Mouse (Mus musculus) intestine, embryonic 15.5 days (tissue): ENCODE measurements around the gene Yeats4. TPM values are rescaled to one million over a fixed set of nuclear protein-coding genes. Genes with fewer than 3 reads are reported as not detected.

ENCODE experiments used
- ATAC-seq: fragments of 200-750 bp; cut with Nextera tagmentation; 2 replicates; pipeline ENCODE4 v1.8.0; 2017; ENCODE audit warnings: moderate TSS enrichment, moderate library complexity
- H3K27ac ChIP-seq: fragments of 300-500 bp; sonication (generic); 2 replicates; pipeline ENCODE4 v1.5.1; 2015; ENCODE audit warnings: mild to moderate bottlenecking, inconsistent platforms
- H3K27me3 ChIP-seq: fragments of 300-500 bp; sonication (generic); replicated peaks from 2 replicates; pipeline ENCODE4 v1.6.1; 2015; ENCODE audit warnings: inconsistent platforms
- H3K36me3 ChIP-seq: fragments of 300-500 bp; sonication (generic); 2 replicates; pipeline ENCODE4 v1.6.1; 2015; ENCODE audit warnings: inconsistent platforms
- H3K4me1 ChIP-seq: fragments of 300-500 bp; sonication (generic); replicated peaks from 2 replicates; pipeline ENCODE4 v1.6.1; 2015; ENCODE audit warnings: inconsistent platforms
- H3K4me2 ChIP-seq: fragments of 300-500 bp; sonication (generic); replicated peaks from 2 replicates; pipeline ENCODE4 v1.6.1; 2015; ENCODE audit warnings: mild to moderate bottlenecking, inconsistent platforms
- H3K4me3 ChIP-seq: fragments of 300-500 bp; sonication (generic); replicated peaks from 2 replicates; pipeline ENCODE4 v1.5.1; 2015; ENCODE audit warnings: inconsistent platforms
- H3K9ac ChIP-seq: fragments of 300-500 bp; sonication (generic); 2 replicates; pipeline ENCODE4 v1.6.1; 2015; ENCODE audit warnings: inconsistent platforms
- H3K9me3 ChIP-seq: fragments of 300-500 bp; sonication (generic); 2 replicates; pipeline ENCODE4 v1.6.1; 2016; ENCODE audit warnings: inconsistent platforms
- WGBS: fragments of 180-500 bp; shearing (Covaris S2); methylation state at CpG from one replicate; pipeline ENCODE4 v1.1.7; 2015; 5-methylcytosine and 5-hydroxymethylcytosine counted together
- polyA plus RNA-seq: library from polyadenylated mRNA; unstranded; fragments of >200 nt; fragmentation: Nextera tagmentation; extraction: Ambion mirVana; gene quantifications from 2 replicates; pipeline ENCODE4 v1.2.1, GENCODE M21; 2015

Yeats4 gene
- 62.5 and 64.9 TPM in 2 replicates for polyA plus RNA-seq

- Histone ChIP-seq H3K9me3 (no peaks in the 10 kb centered on the region), H3K27me3 (no peaks in the 10 kb centered on the region), H3K27ac (peak within 1 kb of the TSS; percentile 98), H3K9ac (peak within 1 kb of the TSS; percentile 91), H3K4me1 (peaks cover 9% of the 10 kb centered on the region; the same call in 1 of the 2 replicates), H3K4me3 (peak within 1 kb of the TSS; percentile 74), H3K36me3 (peaks cover 18% of the 10 kb centered on the region), H3K4me2 (peak within 1 kb of the TSS; percentile 77)
- peak; percentile 98 for ATAC-seq
- WGBS: under 1% methylated on average over 62 of the region's 63 CpGs
Measured at GRCm38 (mm10) chr10:117224102-117224990, at the start of gene Yeats4. Yeats4 (minus strand) TSS chr10:117224507.

- Histone ChIP-seq H3K27me3 (no peaks in the 10 kb centered on the region), H3K4me1 (no peaks in the 10 kb centered on the region), H3K4me2 (no peak overlapping the region), H3K36me3 (no peaks in the 10 kb centered on the region), H3K9me3 (no peaks in the 10 kb centered on the region), H3K27ac (no peak overlapping the region), H3K9ac (no peak overlapping the region), H3K4me3 (no peak overlapping the region)
- ATAC-seq: no peak
Measured at GRCm38 (mm10) chr10:117272023-117272422, 47.7 kb upstream of the Yeats4 start.

DNA sequence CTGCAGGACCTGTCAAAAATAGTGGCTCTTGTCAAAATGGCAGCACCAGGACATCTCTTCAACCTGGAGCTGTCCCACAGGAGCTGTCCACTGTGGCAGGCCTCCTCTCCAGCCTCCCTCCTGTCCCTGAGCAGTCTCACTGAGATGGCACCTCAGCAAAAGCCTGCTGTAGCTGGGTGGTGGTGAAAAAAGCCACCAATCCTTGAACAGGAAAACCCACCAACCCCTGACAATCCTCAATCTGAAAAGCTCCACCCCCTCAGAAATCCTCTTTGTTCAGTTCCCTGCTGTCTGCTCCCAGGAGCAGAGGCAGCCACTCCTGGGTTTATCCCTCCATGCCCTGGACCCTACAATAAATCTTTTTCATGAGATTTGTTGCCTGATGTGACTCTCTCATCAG, 35.6 kb upstream of the Yeats4 start:
- Histone ChIP-seq H3K27me3 (no peaks in the 10 kb centered on the region), H3K9me3 (no peaks in the 10 kb centered on the region), H3K9ac (no peak overlapping the region), H3K4me3 (no peak overlapping the region), H3K27ac (no peak overlapping the region), H3K4me2 (no peak overlapping the region), H3K36me3 (no peaks in the 10 kb centered on the region), H3K4me1 (no peaks in the 10 kb centered on the region)
- ATAC-seq: no peak

DNA sequence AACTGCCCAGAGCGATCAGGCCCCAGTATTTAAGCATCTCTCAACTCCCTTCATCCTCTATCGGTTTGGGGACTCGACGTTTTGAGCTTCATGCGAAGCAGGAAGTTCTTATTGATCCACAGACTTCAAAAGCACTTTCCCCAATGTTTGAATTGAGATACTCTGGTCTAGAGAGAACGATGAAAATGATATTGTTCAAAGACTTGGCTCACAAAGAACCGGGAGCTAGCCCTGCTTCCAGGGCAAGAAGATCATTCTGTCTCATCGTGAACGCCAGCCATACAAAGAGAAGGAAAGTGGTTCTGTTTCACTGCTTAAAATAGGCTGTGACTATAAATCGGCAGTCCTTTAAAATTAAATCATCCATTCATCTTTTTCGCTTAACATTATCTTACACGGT, 14.3 kb upstream of the Yeats4 start, which contains the start of gene 9530003J23Rik:
9530003J23Rik (minus strand) TSS at position 101 of the 400 bp plus-strand sequence.
- Histone ChIP-seq H3K4me1 (no peaks in the 10 kb centered on the region), H3K9me3 (no peaks in the 10 kb centered on the region), H3K27me3 (no peaks in the 10 kb centered on the region), H3K4me3 (no peak within 1 kb of the TSS), H3K27ac (no peak within 1 kb of the TSS), H3K4me2 (no peak within 1 kb of the TSS), H3K9ac (no peak within 1 kb of the TSS), H3K36me3 (no peaks in the 10 kb centered on the region)
- ATAC-seq: no peak
- WGBS: 81% methylated on average over 12 of the region's 12 CpGs

DNA sequence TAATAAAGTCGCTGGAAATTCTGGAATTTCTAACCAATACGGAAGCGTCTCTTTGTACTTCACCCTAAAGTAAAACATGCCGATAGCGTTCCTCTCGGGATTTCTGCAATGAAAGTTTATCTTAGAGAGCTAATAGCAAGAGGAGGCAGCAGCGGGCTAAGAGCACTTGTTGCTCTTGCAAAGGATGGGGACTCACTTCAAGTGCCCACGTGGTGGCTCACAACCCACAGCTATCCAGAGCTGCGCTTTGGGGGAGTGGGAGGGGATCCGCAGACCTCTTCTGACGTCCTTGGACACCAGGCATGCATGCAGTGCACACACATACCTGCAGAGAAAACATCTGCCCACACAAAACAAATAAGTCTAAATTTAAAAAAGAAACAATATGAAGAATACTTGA, 11.6 kb upstream of the Yeats4 start:
- Histone ChIP-seq H3K4me1 (no peaks in the 10 kb centered on the region), H3K36me3 (no peaks in the 10 kb centered on the region), H3K9me3 (no peaks in the 10 kb centered on the region), H3K27ac (no peak overlapping the region), H3K27me3 (no peaks in the 10 kb centered on the region), H3K4me3 (no peak overlapping the region), H3K4me2 (peak overlapping the region; percentile 33), H3K9ac (no peak overlapping the region)
- WGBS: 37% methylated on average over 11 of the region's 11 CpGs
- ATAC-seq: no peak

- no peak overlapping the region for H3K4me3 ChIP-seq
- no peaks in the 10 kb centered on the region for H3K9me3 ChIP-seq
- H3K4me1 ChIP-seq: no peaks in the 10 kb centered on the region
- ATAC-seq: no peak
- H3K9ac ChIP-seq: no peak overlapping the region
- no peaks in the 10 kb centered on the region for H3K36me3 ChIP-seq
- 65% methylated on average over 4 of the region's 4 CpGs for WGBS
- no peak overlapping the region for H3K27ac ChIP-seq
- H3K4me2 ChIP-seq: no peak overlapping the region
- H3K27me3 ChIP-seq: no peaks in the 10 kb centered on the region
Measured at GRCm38 (mm10) chr10:117234825-117235224, 10.5 kb upstream of the Yeats4 start.

GRCm38 (mm10) chr10:117229826-117230225, 5.5 kb upstream of the Yeats4 start:
- Histone ChIP-seq H3K4me1 (0 out of 2 replicates have a peak, but pooled peaks cover under 1% of the 10 kb centered on the region), H3K27ac (no peak overlapping the region), H3K9ac (no peak overlapping the region), H3K4me3 (no peak overlapping the region), H3K27me3 (no peaks in the 10 kb centered on the region), H3K4me2 (no peak overlapping the region), H3K9me3 (no peaks in the 10 kb centered on the region), H3K36me3 (no peaks in the 10 kb centered on the region)
- 66% methylated on average over 16 of the region's 16 CpGs for WGBS
- peak; percentile 68 for ATAC-seq

DNA sequence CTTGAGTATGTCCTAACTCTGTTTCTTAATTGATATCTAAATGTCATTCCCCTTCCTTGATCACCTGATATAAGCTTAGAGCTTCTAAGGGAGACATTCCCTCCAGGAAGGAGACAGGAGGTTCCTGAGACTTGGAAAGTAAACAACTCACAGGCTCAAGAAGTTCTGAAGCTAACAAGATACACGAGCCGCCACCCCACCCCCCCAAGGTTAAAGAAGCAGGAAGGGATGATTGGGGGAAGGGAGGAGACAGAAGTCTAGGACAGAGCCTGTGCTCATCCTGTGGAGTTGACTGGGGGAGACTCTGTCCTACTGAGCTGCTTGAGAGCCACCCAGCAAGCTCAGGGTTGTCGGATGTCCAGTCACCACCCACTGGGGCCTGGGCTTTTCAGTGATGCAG, 1.7 kb upstream of the Yeats4 start:
- Histone ChIP-seq H3K9ac (no peak overlapping the region), H3K4me3 (no peak overlapping the region), H3K4me2 (no peak overlapping the region), H3K36me3 (peaks cover 8% of the 10 kb centered on the region; the same call in 1 of the 2 replicates), H3K9me3 (no peaks in the 10 kb centered on the region), H3K4me1 (peaks cover 9% of the 10 kb centered on the region; the same call in 1 of the 2 replicates), H3K27me3 (no peaks in the 10 kb centered on the region), H3K27ac (no peak overlapping the region)
- no peak for ATAC-seq
- 73% methylated on average over 3 of the region's 3 CpGs for WGBS

DNA sequence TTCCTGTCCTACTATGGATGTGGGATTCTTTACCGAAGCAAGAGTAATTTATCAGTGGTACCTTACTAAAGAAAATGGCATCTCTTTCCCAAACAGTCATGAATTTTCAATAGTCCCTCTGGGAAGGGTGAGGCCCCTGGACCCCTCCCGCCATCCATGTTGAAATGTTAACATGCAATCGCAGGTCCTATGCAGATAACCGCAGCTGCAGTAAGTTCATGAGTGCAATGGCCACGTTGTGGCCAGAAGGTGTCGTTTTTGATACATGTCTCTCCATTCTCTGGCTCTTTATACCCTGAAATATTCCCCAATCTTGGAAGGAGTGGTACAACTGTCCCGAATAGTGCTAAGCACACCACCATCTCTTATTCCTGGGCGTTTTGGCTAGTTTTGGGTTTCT, 787 bp upstream of the Yeats4 start:
- 59% methylated on average over 8 of the region's 8 CpGs for WGBS
- Histone ChIP-seq H3K4me3 (peak overlapping the region; percentile 74; the same call in 1 of the 2 replicates), H3K4me2 (peak overlapping the region; percentile 77), H3K9me3 (no peaks in the 10 kb centered on the region), H3K36me3 (peaks cover 15% of the 10 kb centered on the region), H3K27ac (no peak overlapping the region), H3K27me3 (no peaks in the 10 kb centered on the region), H3K4me1 (peaks cover 9% of the 10 kb centered on the region; the same call in 1 of the 2 replicates), H3K9ac (0 out of 2 replicates have a peak overlapping the region, but pooled peaks have one; percentile 91)
- ATAC-seq: no peak

DNA sequence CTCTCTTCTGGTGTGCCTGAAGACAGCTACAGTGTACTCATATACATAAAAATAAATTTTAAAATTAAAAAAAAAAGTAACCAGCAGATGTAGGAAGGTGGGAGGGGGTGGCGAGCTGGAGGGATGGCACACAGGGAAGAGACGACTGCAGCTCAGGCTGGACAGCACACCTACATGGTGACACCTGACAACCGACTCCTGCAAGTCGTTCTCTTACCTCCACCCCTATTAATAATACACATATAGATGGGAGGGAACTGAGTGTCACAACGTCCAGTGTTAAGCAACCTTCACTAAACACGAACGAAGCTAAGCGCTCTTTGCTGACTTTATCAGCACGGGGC, 577 bp downstream of the Yeats4 start:
- H3K4me3 ChIP-seq: peak overlapping the region; percentile 74
- H3K9me3 ChIP-seq: no peaks in the 10 kb centered on the region
- H3K9ac ChIP-seq: peak overlapping the region; percentile 91
- H3K4me1 ChIP-seq: peaks cover 9% of the 10 kb centered on the region; the same call in 1 of the 2 replicates
- H3K36me3 ChIP-seq: peaks cover 18% of the 10 kb centered on the region
- ATAC-seq: no peak; the same call in 1 of the 2 replicates
- H3K4me2 ChIP-seq: peak overlapping the region; percentile 77
- WGBS: under 1% methylated on average over 9 of the region's 9 CpGs
- no peaks in the 10 kb centered on the region for H3K27me3 ChIP-seq
- H3K27ac ChIP-seq: peak overlapping the region; percentile 98; the same call in 1 of the 2 replicates

DNA sequence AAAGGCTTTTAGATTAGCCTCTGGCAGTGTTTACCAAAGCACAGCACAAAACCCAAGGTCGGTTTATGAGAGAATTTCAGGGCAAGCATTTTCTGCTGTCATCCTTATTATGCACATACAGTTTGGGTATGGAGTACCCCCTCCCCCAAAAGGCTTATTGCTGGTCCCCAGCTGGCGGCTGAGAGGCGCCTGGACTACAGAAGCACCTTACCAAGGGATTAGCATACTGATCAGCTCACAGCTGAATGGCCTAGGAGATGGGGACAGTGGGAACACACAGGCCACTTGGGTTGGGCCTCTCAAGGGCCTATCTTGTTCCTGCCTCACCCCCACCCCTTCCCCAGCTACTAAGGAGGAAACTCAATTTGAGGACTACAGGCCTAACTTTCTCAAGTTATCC, 1.5 kb downstream of the Yeats4 start:
- peaks cover 9% of the 10 kb centered on the region; the same call in 1 of the 2 replicates for H3K4me1 ChIP-seq
- no peak for ATAC-seq
- H3K4me2 ChIP-seq: peak overlapping the region; percentile 77; the same call in 1 of the 2 replicates
- H3K27ac ChIP-seq: no peak overlapping the region
- no peaks in the 10 kb centered on the region for H3K9me3 ChIP-seq
- no peak overlapping the region for H3K9ac ChIP-seq
- H3K27me3 ChIP-seq: no peaks in the 10 kb centered on the region
- WGBS: 81% methylated on average over 3 of the region's 3 CpGs
- peaks cover 25% of the 10 kb centered on the region for H3K36me3 ChIP-seq
- no peak overlapping the region for H3K4me3 ChIP-seq

DNA sequence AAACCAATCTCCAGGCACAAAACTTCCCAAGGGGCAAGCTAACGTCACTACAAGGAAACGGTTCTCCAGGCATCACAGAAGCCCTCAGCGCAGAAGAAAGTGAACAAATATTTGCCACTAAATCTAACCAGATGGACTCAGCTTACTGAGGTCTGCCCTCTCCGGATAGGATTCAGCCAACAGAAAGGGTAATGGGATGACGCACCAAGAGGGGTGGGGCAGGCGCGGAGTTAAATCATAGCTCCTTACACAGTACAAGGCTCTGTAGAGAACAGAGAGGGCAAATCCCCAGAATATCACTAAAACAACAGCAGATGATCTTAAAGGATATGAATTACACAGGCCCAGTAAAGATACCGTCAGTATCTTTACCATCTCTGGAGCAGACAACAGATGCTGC, 6.0 kb downstream of the Yeats4 start:
- 94% methylated on average over 8 of the region's 8 CpGs for WGBS
- no peak for ATAC-seq
- H3K9ac ChIP-seq: no peak overlapping the region
- no peak overlapping the region for H3K4me2 ChIP-seq
- no peaks in the 10 kb centered on the region for H3K9me3 ChIP-seq
- H3K27me3 ChIP-seq: no peaks in the 10 kb centered on the region
- peaks cover 56% of the 10 kb centered on the region for H3K36me3 ChIP-seq
- H3K27ac ChIP-seq: no peak overlapping the region
- H3K4me3 ChIP-seq: no peak overlapping the region
- peaks cover 5% of the 10 kb centered on the region; the same call in 1 of the 2 replicates for H3K4me1 ChIP-seq
